Mouse (Mus musculus): ENCODE data around the gene AI854703. TPM values are rescaled to one million over a fixed set of nuclear protein-coding genes. Genes with fewer than 3 reads are reported as not detected.

The AI854703 gene
- polyA plus RNA-seq, 1 experiment = not detected

DNA sequence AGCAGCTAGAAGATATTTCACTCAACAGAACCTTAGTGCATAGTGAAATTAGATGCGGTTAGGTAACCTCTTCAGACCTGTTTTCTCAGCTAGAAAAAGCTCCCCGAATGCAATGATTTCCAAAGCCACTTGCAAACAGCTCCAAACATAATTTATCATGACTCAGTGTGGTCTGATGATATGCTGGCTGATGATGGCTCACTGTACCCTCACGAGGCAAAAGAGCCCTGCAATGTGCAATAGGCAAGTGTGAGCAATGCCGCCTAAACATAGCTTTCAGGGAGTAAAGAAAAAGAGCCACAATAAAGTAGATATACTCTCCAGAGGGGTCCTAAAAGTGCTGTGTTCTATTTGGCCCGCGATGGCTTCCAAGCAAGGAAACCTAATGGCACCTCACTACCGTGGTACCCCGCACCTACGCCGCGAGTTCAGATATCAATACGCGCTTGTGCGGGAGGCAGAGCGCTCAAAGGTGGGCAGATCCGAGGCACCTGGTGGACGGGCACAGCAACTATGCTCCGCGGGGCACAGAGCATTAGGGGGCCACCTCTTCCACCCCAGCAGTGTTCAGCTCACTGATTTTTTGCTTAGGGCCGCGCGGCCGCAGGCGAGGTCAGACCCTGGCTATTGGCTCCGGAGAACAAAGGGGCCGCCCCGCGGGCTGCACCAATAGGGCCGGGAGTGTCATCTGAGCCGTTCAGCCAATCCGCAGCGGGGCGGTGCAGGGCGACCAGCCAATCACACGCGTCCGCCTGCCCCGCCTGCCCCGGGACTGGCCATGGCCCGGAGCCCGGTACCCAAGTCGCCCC is 25.1 kb upstream of the AI854703 start, which contains the start of gene Zfp775:
Zfp775 (plus strand) TSS at position 793 of the 809 bp plus-strand sequence.
- no peak for TF ChIP-seq GATA1 (IDR thresholded peaks at IDR 0.05; ENCODE audit: low read length)

DNA sequence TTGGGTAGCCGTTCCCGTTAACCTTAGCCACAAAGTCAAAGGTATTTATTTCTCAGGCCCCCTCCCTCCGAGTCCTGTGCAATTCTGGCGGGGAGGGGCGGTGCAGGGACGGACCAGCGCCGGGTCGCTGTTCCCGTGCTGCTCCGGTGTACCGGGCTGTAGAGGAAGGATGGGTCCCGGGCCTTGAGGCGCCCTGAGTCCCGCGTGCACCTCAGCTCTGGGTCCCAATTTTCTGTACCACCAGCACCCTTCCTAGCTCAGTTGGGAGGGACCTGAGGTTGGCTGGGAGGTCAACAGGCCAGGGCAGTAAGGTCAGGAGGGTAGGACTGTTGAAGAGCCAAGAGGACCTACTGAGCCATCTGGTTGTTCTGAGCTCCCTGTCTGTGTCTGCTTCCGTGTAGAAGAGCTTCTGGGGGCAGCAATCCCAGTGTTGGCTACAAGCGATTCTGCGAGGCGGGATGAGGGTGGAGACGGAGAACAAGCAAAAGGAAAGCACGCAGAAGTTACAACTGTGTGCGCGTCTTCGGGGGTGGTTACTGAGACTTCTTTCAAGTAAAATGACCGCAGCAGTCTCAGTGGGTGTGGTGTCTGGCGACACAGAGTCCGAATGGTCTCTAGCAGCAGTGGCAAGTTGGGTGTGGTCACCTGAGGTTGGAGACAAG is 24.4 kb upstream of the AI854703 start:
- TF ChIP-seq GATA1 (IDR thresholded peaks at IDR 0.05; ENCODE audit: low read length) = no peak

DNA sequence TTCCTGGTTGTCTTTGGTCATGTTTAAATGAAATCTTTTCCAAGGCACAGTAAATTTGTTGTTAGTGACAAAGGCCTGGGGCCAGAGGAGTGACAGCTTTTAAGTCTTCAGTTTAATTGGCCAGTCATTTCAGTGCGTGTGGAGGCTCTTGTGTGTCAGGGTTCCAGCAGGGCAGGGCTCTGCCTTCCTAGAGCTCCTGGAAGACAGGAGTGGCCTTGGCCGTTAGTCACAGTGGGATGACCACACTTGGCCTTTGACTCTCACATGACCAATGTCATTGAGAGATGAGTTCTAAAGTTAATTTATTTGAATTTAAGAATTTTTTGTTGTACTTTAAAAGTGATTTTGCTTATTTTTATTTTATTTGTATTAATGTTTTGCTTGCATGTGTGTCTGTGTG is 18.4 kb upstream of the AI854703 start:
- TF ChIP-seq GATA1 (IDR thresholded peaks at IDR 0.05; ENCODE audit: low read length) = no peak

DNA sequence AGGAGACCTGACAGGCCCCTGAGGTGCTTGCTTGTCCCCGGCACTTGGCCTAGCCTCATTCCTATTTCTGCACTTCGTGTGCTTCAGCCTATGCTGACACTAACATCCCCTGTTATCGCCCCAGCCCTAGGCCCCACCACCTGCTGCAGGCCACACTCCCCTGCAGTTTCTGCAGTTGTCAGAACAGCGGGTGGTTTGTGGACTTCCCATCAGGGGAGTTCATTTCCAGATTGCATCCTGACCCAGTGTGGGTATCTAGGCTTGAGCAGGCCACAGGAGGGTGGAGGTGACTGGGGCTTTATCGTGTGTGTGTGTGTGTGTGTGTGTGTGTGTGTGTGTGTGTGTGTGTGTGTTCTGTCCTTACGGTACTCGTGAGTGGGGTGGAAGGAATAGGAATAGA is 17.1 kb upstream of the AI854703 start:
- no peak for TF ChIP-seq GATA1 (IDR thresholded peaks at IDR 0.05; ENCODE audit: low read length)

DNA sequence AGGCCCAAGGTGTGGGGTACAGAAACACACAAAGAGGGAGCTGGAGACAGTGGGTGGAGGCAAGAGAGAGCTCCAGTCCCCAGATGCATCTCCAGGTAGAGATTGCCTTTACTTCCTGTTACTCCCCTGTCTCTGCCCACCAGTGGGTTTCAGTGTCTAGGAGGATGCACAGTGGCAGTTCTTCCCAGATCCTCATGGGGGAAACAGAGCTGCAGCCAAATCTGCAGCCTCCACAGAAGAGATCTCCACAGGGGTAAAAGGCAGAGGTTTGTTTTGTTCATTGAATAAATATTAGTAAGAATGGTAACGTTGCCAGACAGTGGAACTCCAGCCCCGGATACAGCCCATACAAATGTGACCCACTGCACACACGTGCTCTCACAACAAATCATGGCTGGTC is 15.9 kb upstream of the AI854703 start:
- no peak for TF ChIP-seq GATA1 (IDR thresholded peaks at IDR 0.05; ENCODE audit: low read length)

DNA sequence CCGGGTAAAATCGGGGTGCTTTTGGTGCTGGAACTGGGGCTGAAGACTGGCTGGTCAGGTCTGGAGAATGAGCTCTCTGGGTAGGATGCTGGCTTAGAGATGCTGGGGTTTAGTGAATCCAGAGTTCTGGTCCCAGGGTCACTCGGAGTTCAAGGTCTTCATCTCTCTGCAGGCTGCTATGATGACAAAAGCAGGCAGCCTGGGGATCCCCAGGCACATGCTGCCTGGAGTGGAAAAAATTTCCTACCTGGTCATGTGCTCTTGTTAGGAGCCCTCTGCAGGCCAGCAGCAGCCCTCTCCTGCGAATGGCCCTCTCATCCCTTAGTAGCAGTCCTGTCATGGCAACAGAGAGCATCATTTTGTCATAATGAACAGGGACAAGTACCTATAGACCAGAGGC is 13.1 kb upstream of the AI854703 start:
- TF ChIP-seq GATA1 (IDR thresholded peaks at IDR 0.05; ENCODE audit: low read length) = no peak

DNA sequence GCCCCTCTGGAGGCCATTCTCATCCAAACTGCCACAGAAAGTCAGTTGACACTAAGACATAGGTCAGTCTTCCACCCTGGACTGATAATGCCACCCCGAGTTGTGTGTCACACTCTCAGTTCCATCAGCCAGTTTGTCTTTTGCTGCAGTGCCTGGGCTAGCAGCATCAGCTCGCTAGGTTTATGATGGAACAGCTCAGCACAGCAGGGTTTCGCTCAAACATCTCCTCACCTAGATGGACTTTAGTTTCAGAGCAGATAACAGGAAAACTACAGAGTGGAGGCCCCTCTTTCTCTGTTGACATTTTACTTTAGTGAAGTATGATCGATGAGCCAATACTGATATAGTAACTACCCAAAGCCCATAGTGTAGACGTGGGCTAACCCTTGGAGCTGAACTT is 11.8 kb upstream of the AI854703 start:
- no peak for TF ChIP-seq GATA1 (IDR thresholded peaks at IDR 0.05; ENCODE audit: low read length)

DNA sequence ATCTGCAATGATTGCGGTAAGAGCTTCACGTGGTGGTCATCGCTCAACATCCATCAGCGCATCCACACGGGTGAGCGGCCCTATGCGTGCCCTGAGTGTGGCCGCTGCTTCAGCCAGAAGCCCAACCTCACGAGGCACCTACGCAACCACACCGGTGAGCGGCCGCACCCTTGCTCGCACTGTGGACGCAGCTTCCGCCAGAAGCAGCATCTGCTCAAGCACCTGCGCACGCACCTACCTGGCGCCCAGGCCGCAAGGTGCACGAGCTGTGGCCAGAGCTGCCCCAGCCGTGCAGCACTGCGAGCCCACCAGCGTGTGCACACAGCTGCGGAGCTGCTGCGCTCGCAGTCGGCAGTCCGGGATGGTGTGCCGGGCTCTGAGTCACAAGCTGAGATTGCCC is 6.5 kb upstream of the AI854703 start:
- TF ChIP-seq GATA1 (IDR thresholded peaks at IDR 0.05; ENCODE audit: low read length) = no peak

DNA sequence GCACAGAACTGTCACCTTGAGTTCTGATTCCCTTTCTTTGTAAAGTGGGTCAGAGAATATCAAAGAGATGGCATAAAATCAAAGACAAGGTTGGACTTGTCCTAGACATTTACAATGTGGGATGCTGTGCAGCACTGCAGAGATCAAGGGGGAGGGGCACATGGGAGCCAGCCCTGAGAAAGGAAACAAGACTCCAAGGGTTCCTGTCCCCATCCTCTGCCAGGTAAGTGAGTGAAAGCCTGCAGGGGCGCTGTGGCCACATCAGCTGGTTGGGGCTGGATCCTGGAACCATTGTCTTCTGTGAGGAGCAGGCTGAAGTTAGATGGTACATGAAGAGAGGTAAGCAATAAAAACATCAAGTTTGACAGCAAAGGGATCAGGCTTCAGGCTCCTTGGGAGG is 3.1 kb upstream of the AI854703 start:
- no peak for TF ChIP-seq GATA1 (IDR thresholded peaks at IDR 0.05; ENCODE audit: low read length)

DNA sequence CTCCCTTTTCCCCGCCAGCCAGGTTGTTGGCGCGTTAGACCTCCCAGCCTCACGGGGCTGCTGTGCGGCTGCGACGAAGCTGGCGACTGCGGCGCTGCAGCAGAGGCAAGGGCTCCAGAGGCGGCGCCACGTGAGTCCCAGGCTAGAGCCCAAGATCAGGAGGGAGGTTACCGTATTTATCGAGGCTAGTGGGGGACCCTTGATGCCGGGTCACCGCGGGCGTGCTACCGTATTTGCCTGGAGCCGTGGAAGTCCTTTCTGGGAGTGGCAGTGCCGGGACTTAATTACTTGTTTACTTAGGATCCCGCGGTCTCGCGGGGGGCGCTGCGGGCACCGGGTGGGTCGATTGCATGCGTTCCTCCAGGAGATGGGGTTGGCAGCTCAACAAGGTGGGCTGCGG is 420 bp downstream of the AI854703 start:
- TF ChIP-seq GATA1 (IDR thresholded peaks at IDR 0.05; ENCODE audit: low read length) = no peak

DNA sequence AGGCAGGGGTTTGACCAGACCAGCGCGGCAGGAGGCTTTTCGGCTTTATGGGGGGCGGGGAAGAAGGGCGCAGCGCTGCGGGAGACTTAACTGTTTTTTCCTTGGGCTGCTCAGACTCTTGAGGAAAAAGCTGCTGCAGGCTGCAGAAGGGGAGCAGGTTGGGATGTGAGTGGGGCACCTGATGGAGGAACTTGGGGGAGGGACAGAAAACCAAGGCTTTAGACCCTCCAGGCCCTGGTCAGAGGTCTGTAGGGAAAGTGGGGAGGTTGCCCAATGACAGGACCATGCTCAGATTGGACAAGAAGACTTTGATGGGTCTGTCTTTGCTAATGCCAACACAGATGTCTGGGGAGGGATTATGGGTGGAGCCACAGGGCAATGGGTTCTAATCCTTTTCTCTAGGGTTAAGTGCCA is 954 bp downstream of the AI854703 start:
- TF ChIP-seq GATA1 (IDR thresholded peaks at IDR 0.05; ENCODE audit: low read length) = no peak

DNA sequence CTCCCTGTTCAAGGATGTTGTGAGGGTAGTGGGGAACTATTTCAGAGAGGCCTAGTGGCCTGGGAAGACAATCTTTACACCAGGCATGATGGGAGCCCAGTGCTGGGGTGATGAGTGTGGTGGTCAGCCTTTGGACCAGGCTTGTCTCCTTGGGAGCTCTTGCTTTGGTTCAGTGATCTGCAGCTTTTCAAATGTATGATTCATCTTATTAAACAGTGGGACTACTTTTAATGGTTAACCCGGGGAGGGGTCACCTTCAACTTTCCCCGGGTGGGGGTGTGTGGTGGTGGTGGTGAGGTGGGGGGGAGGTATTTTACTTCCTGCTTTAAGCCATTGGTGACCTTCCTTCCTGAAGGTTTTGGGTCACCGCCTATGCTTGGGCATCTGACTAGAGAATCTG is 1.8 kb downstream of the AI854703 start:
- TF ChIP-seq GATA1 (IDR thresholded peaks at IDR 0.05; ENCODE audit: low read length) = no peak

DNA sequence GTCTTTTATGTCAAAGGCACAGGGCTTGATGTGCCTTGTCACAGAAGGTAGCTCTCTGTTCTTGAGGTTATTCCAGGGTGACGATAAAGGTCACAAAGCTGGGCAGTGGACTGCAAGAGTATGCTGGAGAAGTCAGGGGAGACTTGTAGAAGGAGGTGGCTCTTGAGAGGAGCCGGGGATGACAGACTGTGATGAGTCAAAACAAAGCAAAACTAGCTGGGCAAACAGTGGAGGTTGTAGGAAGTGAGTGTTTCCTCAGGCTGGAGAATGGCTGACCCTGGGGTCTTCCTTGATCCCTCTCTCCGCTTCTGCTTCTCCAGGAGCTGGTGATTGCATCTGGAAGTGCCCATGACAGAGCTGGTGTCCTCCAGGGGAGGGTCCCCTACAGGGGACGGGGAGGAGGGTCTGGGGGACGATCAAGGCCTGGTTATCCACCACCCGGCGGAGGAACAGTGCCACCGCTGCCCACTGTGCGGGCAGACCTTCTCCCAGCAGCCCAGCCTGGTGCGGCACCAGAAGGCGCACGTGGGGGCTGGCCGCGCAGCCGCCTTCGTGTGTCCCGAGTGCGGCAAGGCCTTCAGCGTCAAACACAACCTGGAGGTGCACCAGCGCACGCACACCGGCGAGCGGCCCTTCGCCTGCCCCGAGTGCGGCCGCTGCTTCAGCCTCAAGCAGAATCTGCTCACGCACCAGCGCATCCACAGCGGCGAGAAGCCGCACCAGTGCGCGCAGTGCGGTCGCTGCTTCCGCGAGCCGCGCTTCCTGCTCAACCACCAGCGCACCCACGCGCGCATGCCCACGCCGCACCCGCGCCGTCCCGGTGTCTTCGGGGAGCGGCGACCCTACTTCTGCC is 2.5 kb downstream of the AI854703 start:
- no peak for TF ChIP-seq GATA1 (IDR thresholded peaks at IDR 0.05; ENCODE audit: low read length)

DNA sequence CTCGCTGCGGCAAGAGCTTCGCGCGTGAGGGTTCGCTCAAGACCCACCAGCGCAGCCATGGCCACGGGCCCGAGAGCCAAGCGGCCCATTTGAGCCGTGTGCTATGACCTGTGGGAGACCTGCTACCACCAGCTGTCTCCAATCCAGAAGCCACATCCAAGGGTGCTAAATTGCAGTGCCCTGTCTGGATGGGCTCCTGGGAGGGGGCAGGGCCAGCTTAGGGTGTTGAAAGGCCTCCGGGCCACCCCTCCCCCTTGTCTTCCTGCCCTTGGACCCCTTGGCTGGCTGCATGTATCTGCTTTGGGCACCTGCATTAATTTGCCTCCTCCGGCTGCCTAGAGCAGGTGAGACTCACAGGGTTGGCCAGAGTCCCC is 3.1 kb downstream of the AI854703 start:
- TF ChIP-seq GATA1 (IDR thresholded peaks at IDR 0.05; ENCODE audit: low read length) = no peak

DNA sequence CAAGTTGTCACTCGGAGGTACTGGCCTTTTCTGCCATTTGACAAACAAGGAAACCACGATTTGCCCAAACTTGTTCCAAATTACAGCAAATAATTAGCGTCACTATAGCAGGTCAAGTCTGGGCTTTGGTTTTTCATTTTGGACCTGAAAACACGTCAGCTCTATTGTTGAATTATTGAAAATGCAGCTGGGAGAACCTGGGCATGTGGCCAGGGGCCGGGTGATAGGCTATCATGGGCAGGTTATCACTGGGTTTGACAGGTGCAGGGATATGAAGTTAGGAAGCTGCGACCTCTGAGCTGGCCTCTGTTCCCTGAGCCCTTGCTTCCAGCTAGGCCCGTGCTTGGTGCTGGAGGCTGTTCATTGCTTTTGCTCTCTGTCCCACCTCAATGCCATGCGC is 4.3 kb downstream of the AI854703 start:
- no peak for TF ChIP-seq GATA1 (IDR thresholded peaks at IDR 0.05; ENCODE audit: low read length)

DNA sequence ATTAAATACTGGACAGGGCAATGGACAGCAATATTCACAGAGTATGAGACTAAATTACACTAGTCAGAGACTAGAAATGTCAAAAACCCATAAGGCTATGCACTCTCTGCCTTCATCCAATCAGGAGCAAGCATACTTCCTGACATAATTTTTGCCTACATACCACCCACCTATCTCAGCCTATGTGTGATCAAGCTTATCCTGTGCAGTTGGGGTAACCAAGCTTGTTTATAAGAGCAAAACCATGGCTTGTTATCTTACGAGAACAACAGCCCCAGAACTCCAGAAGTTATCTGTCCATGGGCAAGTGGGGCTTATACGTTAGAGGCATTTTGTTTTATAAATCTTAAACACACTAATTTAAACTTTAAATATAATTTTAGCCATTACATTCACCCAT is 8.5 kb downstream of the AI854703 start:
- no peak for TF ChIP-seq GATA1 (IDR thresholded peaks at IDR 0.05; ENCODE audit: low read length)
